Mouse (Mus musculus) intestine, postnatal 0 days (tissue): ENCODE measurements around the gene Zmynd15. TPM values are rescaled to one million over a fixed set of nuclear protein-coding genes. Genes with fewer than 3 reads are reported as not detected.
"Not testable (repeated sequence)": the region's sequence is repeated elsewhere in the genome, so short reads cannot be mapped to it uniquely, and the experiment has no call there.

Experiments used
- ATAC-seq: fragments of 200-750 bp; cut with Nextera tagmentation; 2 replicates; pipeline ENCODE4 v1.8.0; 2017; ENCODE audit warnings: mild to moderate bottlenecking, moderate TSS enrichment, moderate library complexity
- H3K27ac ChIP-seq: fragments of 300-500 bp; sonication (generic); 2 replicates; pipeline ENCODE4 v1.5.1; 2014; ENCODE audit warnings: mild to moderate bottlenecking, low read depth, low read length, moderate library complexity
- H3K27me3 ChIP-seq: fragments of 300-500 bp; sonication (generic); replicated peaks from 2 replicates; pipeline ENCODE4 v1.6.1; 2014; ENCODE audit warnings: low read length, mixed read lengths; ENCODE audit not compliant: control insufficient read depth, insufficient read depth
- H3K36me3 ChIP-seq: fragments of 300-500 bp; sonication (generic); 2 replicates; pipeline ENCODE4 v1.6.1; 2014; ENCODE audit warnings: mild to moderate bottlenecking, moderate library complexity; ENCODE audit not compliant: control insufficient read depth, insufficient read depth
- H3K4me1 ChIP-seq: fragments of 300-500 bp; sonication (generic); replicated peaks from 2 replicates; pipeline ENCODE4 v1.6.1; 2014; ENCODE audit warnings: antibody characterized with exemption, low read length, mixed read lengths; ENCODE audit not compliant: control insufficient read depth, insufficient read depth
- H3K4me2 ChIP-seq: fragments of 300-500 bp; sonication (generic); replicated peaks from 2 replicates; pipeline ENCODE4 v1.6.1; 2014; ENCODE audit warnings: low read depth, mild to moderate bottlenecking, moderate library complexity
- H3K4me3 ChIP-seq: fragments of 300-500 bp; sonication (generic); 2 replicates; pipeline ENCODE4 v1.5.1; 2014; ENCODE audit warnings: low read depth, low read length
- H3K9ac ChIP-seq: fragments of 300-500 bp; sonication (generic); 2 replicates; pipeline ENCODE4 v1.6.1; 2014; ENCODE audit warnings: mild to moderate bottlenecking, low read depth, low read length
- H3K9me3 ChIP-seq: fragments of 300-500 bp; sonication (generic); 2 replicates; pipeline ENCODE4 v1.6.1; 2016; ENCODE audit warnings: mixed run types; ENCODE audit not compliant: control insufficient read depth
- CTCF ChIP-seq: sonication (generic); IDR thresholded peaks from 2 replicates; pipeline ENCODE4 v1.5.1; 2016; ENCODE audit warnings: low read depth, mild to moderate bottlenecking, control low read depth, antibody characterized with exemption, moderate library complexity
- WGBS: fragments of 180-500 bp; shearing (Covaris S2); extraction: QIAGEN DNeasy Blood & Tissue Kit; methylation state at CpG from one replicate; pipeline ENCODE4 v1.1.7; 2014; 5-methylcytosine and 5-hydroxymethylcytosine counted together
- polyA plus RNA-seq: library from polyadenylated mRNA; unstranded; fragments of >200 nt; fragmentation: Nextera tagmentation; extraction: Ambion mirVana; gene quantifications from 2 replicates; pipeline ENCODE4 v1.2.1, GENCODE M21; 2015

The Zmynd15 gene
- polyA plus RNA-seq, 1 experiment from 2014 or later, result 1.5 TPM

- no peak for TF ChIP-seq CTCF
- no peak overlapping the region for H3K27ac ChIP-seq
- peaks cover 8% of the 10 kb centered on the region; the same call in 1 of the 2 replicates for H3K27me3 ChIP-seq
- H3K36me3 ChIP-seq, result no peaks in the 10 kb centered on the region
- no peak overlapping the region for H3K4me3 ChIP-seq
- no peak for ATAC-seq
- WGBS, result 93% methylated on average over 3 of the region's 3 CpGs
- H3K4me1 ChIP-seq, result peaks cover 4% of the 10 kb centered on the region; the same call in 1 of the 2 replicates
- H3K4me2 ChIP-seq, result no peak overlapping the region
- H3K9ac ChIP-seq, result no peak overlapping the region
- no peaks in the 10 kb centered on the region for H3K9me3 ChIP-seq
Measured at GRCm38 (mm10) chr11:70469764-70470163, 10.5 kb downstream of the Zmynd15 start.

- no peak for TF ChIP-seq CTCF
- ATAC-seq, result no peak
- Histone ChIP-seq H3K27ac (no peak overlapping the region), H3K4me1 (peaks cover 9% of the 10 kb centered on the region; the same call in 1 of the 2 replicates), H3K4me3 (no peak overlapping the region), H3K36me3 (no peaks in the 10 kb centered on the region), H3K9me3 (no peaks in the 10 kb centered on the region), H3K4me2 (no peak overlapping the region), H3K9ac (no peak overlapping the region), H3K27me3 (no peaks in the 10 kb centered on the region)
Measured at GRCm38 (mm10) chr11:70472716-70473115, 13.5 kb downstream of the Zmynd15 start.

- peak; percentile 11; the same call in 1 of the 2 replicates for ATAC-seq
- not testable (repeated sequence) for H3K9me3 ChIP-seq, H3K36me3 ChIP-seq, H3K27me3 ChIP-seq, H3K4me2 ChIP-seq, H3K27ac ChIP-seq, H3K4me3 ChIP-seq, H3K9ac ChIP-seq, H3K4me1 ChIP-seq
- WGBS, result 75% methylated on average over 5 of the region's 5 CpGs
Measured at GRCm38 (mm10) chr11:70473291-70473690, 14.1 kb downstream of the Zmynd15 start.

- peak; percentile 81 for ATAC-seq
- no peaks in the 10 kb centered on the region for H3K9me3 ChIP-seq
- no peak overlapping the region for H3K9ac ChIP-seq
- peak overlapping the region; percentile 76 for H3K27ac ChIP-seq
- H3K4me2 ChIP-seq, result peak overlapping the region; percentile 35; the same call in 1 of the 2 replicates
- H3K4me3 ChIP-seq, result no peak overlapping the region
- H3K27me3 ChIP-seq, result no peaks in the 10 kb centered on the region
- TF ChIP-seq CTCF, result no peak
- peaks cover 9% of the 10 kb centered on the region; the same call in 1 of the 2 replicates for H3K4me1 ChIP-seq
- WGBS, result 30% methylated on average over 12 of the region's 12 CpGs
- H3K36me3 ChIP-seq, result no peaks in the 10 kb centered on the region
Measured at GRCm38 (mm10) chr11:70474872-70475534, 15.8 kb downstream of the Zmynd15 start.

- no peak for ATAC-seq
Measured at GRCm38 (mm10) chr11:70485498-70485897, 26.3 kb downstream of the Zmynd15 start.

GRCm38 (mm10) chr11:70487816-70488215 is 28.6 kb downstream of the Zmynd15 start:
- Histone ChIP-seq H3K4me3 (no peak overlapping the region), H3K9me3 (0 out of 2 replicates have a peak, but pooled peaks cover 2% of the 10 kb centered on the region), H3K9ac (no peak overlapping the region), H3K27me3 (no peaks in the 10 kb centered on the region), H3K36me3 (no peaks in the 10 kb centered on the region), H3K4me2 (no peak overlapping the region), H3K4me1 (no peaks in the 10 kb centered on the region), H3K27ac (no peak overlapping the region)
- no peak for ATAC-seq
- WGBS, result 41% methylated on average over 4 of the region's 4 CpGs
- TF ChIP-seq CTCF, result no peak

More at GRCm38 (mm10) chr11:70485498-70485897, 26.3 kb downstream of the Zmynd15 start:
- no peaks in the 10 kb centered on the region for H3K36me3 ChIP-seq
- no peak overlapping the region for H3K9ac ChIP-seq
- H3K27ac ChIP-seq, result no peak overlapping the region
- H3K4me2 ChIP-seq, result no peak overlapping the region
- H3K27me3 ChIP-seq, result no peaks in the 10 kb centered on the region
- no peak for TF ChIP-seq CTCF
- no peaks in the 10 kb centered on the region for H3K4me1 ChIP-seq
- 42% methylated on average over 2 of the region's 2 CpGs for WGBS
- H3K9me3 ChIP-seq, result no peaks in the 10 kb centered on the region
- no peak overlapping the region for H3K4me3 ChIP-seq
